Mouse (Mus musculus) MEL (cell line): ENCODE data around the gene Abhd17b. TPM values are rescaled to one million over a fixed set of nuclear protein-coding genes. Genes with fewer than 3 reads are reported as not detected.

ENCODE experiments used
- DNase-seq: peaks from one replicate; pipeline ENCODE4 v3.0.0; 2011; ENCODE audit warnings: low read depth, low spot score
- H3K27ac ChIP-seq: 2 replicates; pipeline ENCODE4 v1.5.1; 2012; ENCODE audit warnings: low read depth, mild to moderate bottlenecking, control low read depth, low read length, moderate library complexity; ENCODE audit not compliant: control insufficient read depth
- H3K27me3 ChIP-seq, 2 experiments: fragments of 150-350 bp in 1 of 2; sonication (generic) in 1 of 2; 2 replicates each; pipeline ENCODE4 v1.6.1; 2012; ENCODE audit warnings: low read length in 2 of 2, mild to moderate bottlenecking in 2 of 2, improper control_type of control experiment in 1 of 2, moderate library complexity in 1 of 2; ENCODE audit not compliant: insufficient read depth in 2 of 2, control insufficient read depth in 1 of 2
- H3K36me3 ChIP-seq, 2 experiments: 2 replicates each; pipeline ENCODE4 v1.6.1; 2012 to 2014; ENCODE audit warnings: low read length in 2 of 2, improper control_type of control experiment in 1 of 2, inconsistent platforms in 1 of 2, mild to moderate bottlenecking in 1 of 2; ENCODE audit not compliant: insufficient read depth in 2 of 2, control insufficient read depth in 1 of 2
- H3K4me1 ChIP-seq, 2 experiments: fragments of 150-350 bp in 1 of 2; sonication (generic) in 1 of 2; 2 replicates each; pipeline ENCODE4 v1.6.1; 2012; ENCODE audit warnings: low read length in 2 of 2, improper control_type of control experiment in 1 of 2, mild to moderate bottlenecking in 1 of 2; ENCODE audit not compliant: insufficient read depth in 2 of 2, control insufficient read depth in 1 of 2
- H3K4me3 ChIP-seq, 2 experiments: fragments of 150-350 bp in 1 of 2; sonication (generic) in 1 of 2; 2 replicates each; pipeline ENCODE4 v1.5.1; 2012; ENCODE audit warnings: low read depth in 2 of 2, low read length in 2 of 2, mild to moderate bottlenecking in 2 of 2, moderate library complexity in 2 of 2, control low read depth in 1 of 2, improper control_type of control experiment in 1 of 2; ENCODE audit not compliant: control insufficient read depth in 1 of 2, insufficient read depth in 1 of 2
- H3K79me2 ChIP-seq: 2 replicates; pipeline ENCODE4 v1.6.1; 2012; ENCODE audit warnings: mild to moderate bottlenecking, low read length, moderate library complexity; ENCODE audit not compliant: control insufficient read depth, poor library complexity, insufficient read depth
- H3K9ac ChIP-seq: 2 replicates; pipeline ENCODE4 v1.6.1; 2012; ENCODE audit warnings: low read depth, mild to moderate bottlenecking, control low read depth, low read length, moderate library complexity; ENCODE audit not compliant: control insufficient read depth, poor library complexity, severe bottlenecking
- H3K9me3 ChIP-seq: fragments of 150-350 bp; sonication (generic); replicated peaks from 2 replicates; pipeline ENCODE4 v1.6.1; 2012; ENCODE audit warnings: mild to moderate bottlenecking, low read length, improper control_type of control experiment, moderate library complexity; ENCODE audit not compliant: insufficient read depth
- CHD2 ChIP-seq: IDR thresholded peaks from 2 replicates; pipeline ENCODE4 v1.6.1; 2011; ENCODE audit warnings: low read length, improper control_type of control experiment
- CTCF ChIP-seq, 3 experiments: IDR thresholded peaks in 2 of 3; conservative IDR thresholded peaks in 1 of 3; 2 replicates each; pipeline ENCODE4 v1.5.1; 2011 to 2012; ENCODE audit warnings: low read length in 3 of 3, low read depth in 2 of 3, mild to moderate bottlenecking in 2 of 3, improper control_type of control experiment in 1 of 3, inconsistent platforms in 1 of 3, mixed read lengths in 1 of 3, moderate library complexity in 1 of 3; ENCODE audit not compliant: control insufficient read depth in 1 of 3, insufficient read depth in 1 of 3, poor library complexity in 1 of 3, severe bottlenecking in 1 of 3
- EP300 ChIP-seq, 2 experiments: IDR thresholded peaks; 2 replicates each; pipeline ENCODE4 v1.6.1; 2011; ENCODE audit warnings: improper control_type of control experiment in 2 of 2, low read length in 2 of 2, low read depth in 1 of 2, mild to moderate bottlenecking in 1 of 2
- ETS1 ChIP-seq: IDR thresholded peaks from 2 replicates; pipeline ENCODE4 v1.6.1; 2012; ENCODE audit warnings: low read depth, mild to moderate bottlenecking, inconsistent platforms, low read length, improper control_type of control experiment, moderate library complexity
- GABPA ChIP-seq: IDR thresholded peaks from 2 replicates; pipeline ENCODE4 v1.6.1; 2012; ENCODE audit warnings: low read depth, mild to moderate bottlenecking, inconsistent platforms, low read length, improper control_type of control experiment, moderate library complexity
- HCFC1 ChIP-seq: IDR thresholded peaks from 2 replicates; pipeline ENCODE4 v1.6.1; 2012; ENCODE audit warnings: low read depth, mild to moderate bottlenecking, inconsistent platforms, low read length, improper control_type of control experiment, moderate library complexity
- JUND ChIP-seq: IDR thresholded peaks from 2 replicates; pipeline ENCODE4 v1.6.1; 2011; ENCODE audit warnings: low read depth, mild to moderate bottlenecking, improper control_type of control experiment, low read length
- KAT2A ChIP-seq: conservative IDR thresholded peaks from 2 replicates; pipeline ENCODE4 v1.6.1; 2012; ENCODE audit warnings: low read depth, low read length, improper control_type of control experiment, inconsistent platforms
- MXI1 ChIP-seq: IDR thresholded peaks from 2 replicates; pipeline ENCODE4 v1.6.1; 2011; ENCODE audit warnings: mild to moderate bottlenecking, low read depth, low read length, improper control_type of control experiment
- MYC ChIP-seq: IDR thresholded peaks from 2 replicates; pipeline ENCODE4 v1.6.1; 2011; ENCODE audit warnings: low read depth, mild to moderate bottlenecking, low read length, improper control_type of control experiment, moderate library complexity
- POLR2A ChIP-seq, 2 experiments: IDR thresholded peaks; 2 replicates each; pipeline ENCODE4 v1.6.1; 2011 to 2012; ENCODE audit warnings: low read length in 2 of 2, mild to moderate bottlenecking in 2 of 2, control low read depth in 1 of 2, improper control_type of control experiment in 1 of 2, low read depth in 1 of 2, moderate library complexity in 1 of 2; ENCODE audit not compliant: control insufficient read depth in 1 of 2, insufficient read depth in 1 of 2, poor library complexity in 1 of 2
- POLR2AphosphoS2 ChIP-seq: IDR thresholded peaks from 2 replicates; pipeline ENCODE4 v1.6.1; 2011; ENCODE audit warnings: low read length, improper control_type of control experiment
- POLR2AphosphoS5 ChIP-seq: IDR thresholded peaks from 2 replicates; pipeline ENCODE4 v1.6.1; 2012; ENCODE audit warnings: low read depth, borderline replicate concordance, mild to moderate bottlenecking, inconsistent platforms, low read length, moderate library complexity, mixed read lengths
- RAD21 ChIP-seq: IDR thresholded peaks from 2 replicates; pipeline ENCODE4 v1.6.1; 2011; ENCODE audit warnings: mild to moderate bottlenecking, low read depth, low read length, improper control_type of control experiment
- RCOR1 ChIP-seq: IDR thresholded peaks from 2 replicates; pipeline ENCODE4 v1.6.1; 2012; ENCODE audit warnings: low read depth, mild to moderate bottlenecking, inconsistent platforms, low read length, improper control_type of control experiment
- SIN3A ChIP-seq: IDR thresholded peaks from 2 replicates; pipeline ENCODE4 v1.6.1; 2012; ENCODE audit warnings: low read length, improper control_type of control experiment, inconsistent platforms
- TBP ChIP-seq: IDR thresholded peaks from 2 replicates; pipeline ENCODE4 v1.8.0; 2011; ENCODE audit warnings: low read depth, low read length, improper control_type of control experiment
- UBTF ChIP-seq: IDR thresholded peaks from 2 replicates; pipeline ENCODE4 v1.6.1; 2012; ENCODE audit warnings: low read depth, mild to moderate bottlenecking, inconsistent platforms, low read length, improper control_type of control experiment, moderate library complexity, borderline replicate concordance; ENCODE audit not compliant: insufficient read depth
- ZC3H11A ChIP-seq: IDR thresholded peaks from 2 replicates; pipeline ENCODE4 v1.6.1; 2012; ENCODE audit warnings: low read depth, mild to moderate bottlenecking, inconsistent platforms, low read length, improper control_type of control experiment
- ZMIZ1 ChIP-seq: IDR thresholded peaks from 2 replicates; pipeline ENCODE4 v1.6.1; 2012; ENCODE audit warnings: low read depth, mild to moderate bottlenecking, inconsistent platforms, low read length, improper control_type of control experiment, moderate library complexity
- ZNF384 ChIP-seq: IDR thresholded peaks from 2 replicates; pipeline ENCODE4 v1.6.1; 2012; ENCODE audit warnings: low read depth, mild to moderate bottlenecking, inconsistent platforms, low read length, improper control_type of control experiment
- polyA plus RNA-seq, 2 experiments: library from polyadenylated mRNA; stranded (reverse) in 1 of 2; unstranded in 1 of 2; fragments of >175 nt in 1 of 2; fragments of >200 nt in 1 of 2; gene quantifications; 2 replicates each; pipeline versions ENCODE4 v1.2.1 to v1.2.4; 2012; ENCODE audit warnings: low replicate concordance in 2 of 2, low read depth in 1 of 2; ENCODE audit not compliant: insufficient read length in 2 of 2, insufficient read depth in 1 of 2, missing spikeins in 1 of 2
- total RNA-seq: library from RNA; depleted of rRNA; stranded (reverse); fragments of 300-350 nt; gene quantifications from 2 replicates; pipeline ENCODE4 v1.2.3, GENCODE M21; 2012

The Abhd17b gene
- total and polyA plus RNA-seq, 3 experiments: 15.8 to 173 (median 16.1) TPM

DNA sequence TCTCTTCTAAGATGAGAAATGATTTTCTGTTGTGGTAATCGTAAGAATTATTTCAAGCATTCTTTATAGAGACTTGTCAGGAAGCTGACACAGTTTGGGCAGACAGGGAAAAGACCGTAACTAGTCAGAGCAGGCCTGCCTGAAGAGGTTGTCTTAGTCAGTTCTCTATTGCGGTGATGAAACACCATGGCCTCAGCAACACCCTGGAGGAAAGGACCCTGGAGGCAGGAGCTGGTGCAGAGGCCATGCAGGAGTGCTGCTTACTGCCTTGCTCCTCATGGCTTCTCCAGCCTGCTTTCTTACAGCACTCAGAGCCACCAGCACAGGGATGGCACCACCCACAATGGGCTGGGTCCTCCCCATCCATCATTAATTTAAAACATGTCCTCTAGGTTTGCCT lies 47.7 kb upstream of the Abhd17b start:
- no peak overlapping the region for H3K4me3 ChIP-seq
- H3K36me3 ChIP-seq: peaks cover 0 to 7% of the 10 kb centered on the region in 2 experiments; a peak in 2 of 4 replicates
- no peak overlapping the region for H3K27ac ChIP-seq
- H3K9me3 ChIP-seq: no peaks in the 10 kb centered on the region
- H3K27me3 ChIP-seq: no peaks in the 10 kb centered on the region
- H3K4me1 ChIP-seq: peaks cover 3 to 4% of the 10 kb centered on the region in 2 experiments; a peak in 3 of 4 replicates
- no peaks in the 10 kb centered on the region for H3K79me2 ChIP-seq
- no peak for TF ChIP-seq SIN3A
- TF ChIP-seq KAT2A: no peak
- no peak for TF ChIP-seq POLR2AphosphoS5
- no peak for TF ChIP-seq CTCF (IDR thresholded peaks at IDR 0.05 in 2 of 3, conservative IDR thresholded peaks at IDR 0.05 in 1 of 3; ENCODE audit: control insufficient read depth in 1 of 3, insufficient read depth in 1 of 3, low read depth in 2 of 3, low read length in 3 of 3, poor library complexity in 1 of 3, severe bottlenecking in 1 of 3)
- TF ChIP-seq GABPA: no peak
- TF ChIP-seq POLR2AphosphoS2: no peak
- TF ChIP-seq RCOR1: no peak
- no peak for TF ChIP-seq TBP
- TF ChIP-seq POLR2A (IDR thresholded peaks at IDR 0.05; ENCODE audit: control insufficient read depth in 1 of 2, insufficient read depth in 1 of 2, low read depth in 1 of 2, low read length in 2 of 2, poor library complexity in 1 of 2): no peak
- no peak for TF ChIP-seq MXI1
- no peak for TF ChIP-seq ETS1
- no peak for TF ChIP-seq ZMIZ1
- TF ChIP-seq EP300 (IDR thresholded peaks at IDR 0.05; ENCODE audit: low read depth in 1 of 2, low read length in 2 of 2): no peak
- TF ChIP-seq UBTF: no peak
- TF ChIP-seq ZNF384: no peak
- no peak for TF ChIP-seq RAD21
- TF ChIP-seq JUND: no peak
- no peak for TF ChIP-seq MYC
- no peak for TF ChIP-seq ZC3H11A
- DNase-seq: no peak
- H3K9ac ChIP-seq: no peak overlapping the region

DNA sequence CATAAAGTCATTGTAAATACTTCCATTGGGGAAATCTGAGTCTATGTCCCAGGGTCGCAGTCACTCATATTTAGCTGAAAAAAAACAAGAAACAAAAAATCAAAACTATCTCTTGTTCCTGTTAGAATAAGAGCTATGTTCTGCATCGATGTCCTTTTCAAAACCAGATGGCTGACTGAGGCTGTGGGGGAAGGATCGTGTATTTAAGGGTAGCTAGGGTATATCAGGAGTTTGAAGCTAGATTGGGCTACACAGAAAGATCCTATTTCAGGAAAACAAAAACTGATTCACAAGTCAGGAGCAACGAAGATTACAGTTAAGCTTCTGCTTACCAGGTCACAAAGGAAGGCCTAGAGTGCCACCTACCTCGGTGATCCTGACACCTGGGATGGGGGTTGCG lies 42.7 kb upstream of the Abhd17b start:
- no peaks in the 10 kb centered on the region for H3K79me2 ChIP-seq
- no peak overlapping the region for H3K4me3 ChIP-seq
- H3K27ac ChIP-seq: no peak overlapping the region
- DNase-seq: no peak
- no peaks in the 10 kb centered on the region for H3K36me3 ChIP-seq
- no peaks in the 10 kb centered on the region for H3K27me3 ChIP-seq
- TF ChIP-seq CHD2: no peak
- TF ChIP-seq HCFC1: no peak
- H3K9me3 ChIP-seq: no peaks in the 10 kb centered on the region
- no peak overlapping the region for H3K9ac ChIP-seq
- H3K4me1 ChIP-seq: no peaks in the 10 kb centered on the region
